Mouse (Mus musculus) heart, adult 8-10 months (tissue): ENCODE measurements at regions not wholly inside any gene's neighbourhood (a gene's known extent, or its start where the extent isn't known, plus 50 kb on each side); places are given as distances from the start of the nearest gene placed in this dataset.

Experiments used
- DNase-seq: peaks from one replicate; pipeline ENCODE4 v3.0.0; 2022; ENCODE audit warnings: low spot score

GRCm38 (mm10) chr3:149993199-149993598 is 1002.8 kb upstream of the Adgrl2 start:
- no peak for DNase-seq

DNA sequence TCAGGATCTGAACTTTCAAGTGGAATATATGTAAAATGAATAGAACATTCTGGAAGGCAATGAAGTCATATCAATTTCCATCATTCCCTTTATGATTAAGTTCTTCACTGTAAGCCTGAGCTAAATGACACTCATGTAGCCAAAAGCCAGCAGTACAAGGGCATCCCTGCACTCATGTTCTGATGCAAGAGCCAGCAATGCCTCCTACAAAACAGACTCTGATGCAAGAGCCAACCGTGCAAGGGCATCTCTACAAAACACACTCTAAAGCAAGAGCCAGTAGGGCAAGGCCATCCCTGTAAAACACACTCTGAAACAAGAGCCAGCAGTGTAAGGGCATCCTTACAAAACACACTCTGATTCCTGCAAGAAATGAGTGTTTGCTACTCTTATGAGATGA is 997.4 kb upstream of the Adgrl2 start:
- no peak for DNase-seq

- DNase-seq = no peak
Measured at GRCm38 (mm10) chr3:149956993-149957392, 966.6 kb upstream of the Adgrl2 start.

DNA sequence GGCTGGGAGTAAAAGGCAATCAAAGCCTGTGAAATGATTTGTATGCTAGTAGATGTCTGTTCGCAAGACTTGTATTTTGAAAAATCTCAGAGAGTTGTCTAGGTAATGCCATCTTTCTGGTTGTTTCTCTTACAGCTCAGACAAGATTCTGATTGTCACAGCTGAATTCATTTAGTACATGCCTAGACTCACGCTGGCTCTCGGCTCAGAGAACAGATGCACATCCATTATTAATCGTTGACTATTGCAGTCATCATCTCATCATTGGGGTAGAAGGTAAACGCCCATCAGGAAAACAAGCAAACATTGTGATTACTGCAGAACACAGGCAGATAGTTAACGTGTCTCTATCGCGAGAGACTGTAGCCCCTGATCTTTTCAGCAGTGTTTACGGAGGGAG is 945.8 kb upstream of the Adgrl2 start:
- DNase-seq = no peak

GRCm38 (mm10) chr3:149934832-149935231 is 944.5 kb upstream of the Adgrl2 start:
- no peak for DNase-seq

- no peak for DNase-seq
Measured at GRCm38 (mm10) chr3:149928456-149929360, 938.4 kb upstream of the Adgrl2 start.

DNA sequence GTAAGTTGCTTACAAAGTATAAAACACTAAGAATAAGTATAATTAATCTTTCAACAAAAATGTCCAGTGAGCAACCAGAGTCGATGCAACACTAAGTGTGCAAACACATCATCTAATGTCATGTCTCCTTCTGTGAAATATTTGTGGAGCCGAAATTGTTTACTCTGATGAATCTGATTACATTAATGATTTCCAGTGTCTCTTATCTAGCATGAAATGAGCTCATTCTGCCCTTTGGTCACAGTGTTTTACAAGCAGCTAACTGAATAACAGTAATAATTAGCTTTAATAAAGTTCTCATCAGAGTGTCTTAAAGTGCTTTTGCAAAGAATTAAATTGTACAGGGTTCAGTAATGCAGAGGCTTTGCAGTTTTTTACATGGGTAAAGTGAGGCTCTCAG is 929.9 kb upstream of the Adgrl2 start:
- DNase-seq = no peak

GRCm38 (mm10) chr3:149918201-149918600 is 927.8 kb upstream of the Adgrl2 start:
- no peak for DNase-seq

DNA sequence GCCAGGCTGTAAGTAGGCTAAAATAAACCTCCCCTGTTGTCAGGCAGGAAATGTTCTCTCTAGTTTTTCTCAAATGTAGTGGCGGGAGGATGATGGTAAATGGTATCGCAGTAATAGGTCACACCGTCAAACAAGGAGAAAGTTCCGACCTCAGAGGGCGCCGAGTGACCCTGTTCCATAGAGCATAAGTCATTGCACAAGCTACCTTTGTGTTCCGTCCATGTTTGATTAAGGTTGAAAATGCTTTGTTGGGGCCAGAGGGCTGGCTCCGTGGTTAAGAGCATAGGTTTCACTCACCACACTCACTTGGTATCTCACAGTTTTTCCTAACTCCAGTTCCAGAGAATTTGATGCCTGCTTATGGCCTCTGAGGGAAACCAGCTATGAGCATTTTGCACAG is 920.4 kb upstream of the Adgrl2 start:
- DNase-seq = no peak

DNA sequence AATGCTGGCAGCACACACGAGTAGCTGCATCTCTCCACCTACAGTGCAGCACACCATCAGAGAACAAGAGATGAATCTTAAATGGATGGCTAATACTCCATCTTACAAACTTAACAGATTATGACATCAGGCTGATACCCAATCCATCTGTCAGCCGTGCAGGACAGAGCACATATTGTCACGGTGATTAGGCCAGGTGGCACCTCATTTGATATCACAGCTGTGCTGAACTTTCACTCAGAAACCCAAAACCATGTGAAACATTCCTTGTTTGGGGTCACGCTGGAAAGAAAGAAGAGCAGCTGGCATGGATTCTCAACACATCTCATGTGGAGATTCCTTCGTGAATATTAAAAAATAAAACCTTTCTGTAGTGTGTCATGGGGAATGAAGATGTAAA is 911.4 kb upstream of the Adgrl2 start:
- no peak for DNase-seq

DNA sequence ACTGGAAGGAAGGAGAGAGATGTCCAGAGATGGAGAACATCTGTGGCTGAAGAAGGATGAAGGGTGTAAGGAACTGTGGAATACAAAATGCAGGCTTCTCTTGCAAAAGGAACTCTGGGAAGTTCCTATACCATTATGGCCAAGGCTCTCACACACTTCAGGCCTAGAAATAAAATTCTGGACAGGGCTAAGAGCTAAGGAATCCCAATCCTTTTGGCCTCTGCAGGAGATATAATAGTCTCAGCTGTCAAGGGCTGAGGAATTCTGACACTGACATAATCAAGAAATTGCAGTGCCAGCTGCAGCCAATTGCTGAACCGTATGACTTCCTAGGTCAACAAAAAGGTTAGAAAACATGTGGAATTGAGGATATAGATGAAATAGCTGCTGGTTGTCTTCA is 886.2 kb upstream of the Adgrl2 start:
- DNase-seq = no peak

- no peak for DNase-seq
Measured at GRCm38 (mm10) chr3:149865945-149866344, 875.6 kb upstream of the Adgrl2 start.

DNA sequence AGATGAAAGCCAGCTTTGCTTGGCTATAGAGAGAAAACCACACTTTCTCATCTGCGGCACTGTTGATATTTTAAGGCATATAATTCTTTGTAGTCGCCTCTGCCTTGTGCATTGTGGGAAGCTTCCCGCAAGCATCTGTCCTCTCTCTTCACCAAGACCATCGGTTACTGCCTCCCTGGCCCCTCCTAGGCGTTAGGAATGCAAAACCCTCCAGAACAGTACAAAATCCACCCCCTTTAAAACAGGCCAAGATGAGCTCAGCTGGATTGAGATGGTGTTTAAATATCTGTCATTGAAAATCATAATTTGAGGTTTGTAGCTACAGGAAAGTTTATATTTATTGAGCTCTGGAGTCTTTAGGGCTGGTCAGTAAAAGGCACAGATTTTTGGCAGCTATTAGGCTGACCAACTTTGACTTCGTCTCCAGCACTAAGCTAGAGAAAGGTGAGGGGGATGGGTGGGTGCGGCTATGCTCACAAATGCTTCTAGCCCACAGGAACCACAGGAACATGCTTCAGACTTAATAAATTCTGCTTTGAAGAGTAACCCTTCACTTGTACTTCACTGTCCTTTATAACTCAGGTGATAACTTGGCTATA is 856.7 kb upstream of the Adgrl2 start:
- DNase-seq = no peak

DNA sequence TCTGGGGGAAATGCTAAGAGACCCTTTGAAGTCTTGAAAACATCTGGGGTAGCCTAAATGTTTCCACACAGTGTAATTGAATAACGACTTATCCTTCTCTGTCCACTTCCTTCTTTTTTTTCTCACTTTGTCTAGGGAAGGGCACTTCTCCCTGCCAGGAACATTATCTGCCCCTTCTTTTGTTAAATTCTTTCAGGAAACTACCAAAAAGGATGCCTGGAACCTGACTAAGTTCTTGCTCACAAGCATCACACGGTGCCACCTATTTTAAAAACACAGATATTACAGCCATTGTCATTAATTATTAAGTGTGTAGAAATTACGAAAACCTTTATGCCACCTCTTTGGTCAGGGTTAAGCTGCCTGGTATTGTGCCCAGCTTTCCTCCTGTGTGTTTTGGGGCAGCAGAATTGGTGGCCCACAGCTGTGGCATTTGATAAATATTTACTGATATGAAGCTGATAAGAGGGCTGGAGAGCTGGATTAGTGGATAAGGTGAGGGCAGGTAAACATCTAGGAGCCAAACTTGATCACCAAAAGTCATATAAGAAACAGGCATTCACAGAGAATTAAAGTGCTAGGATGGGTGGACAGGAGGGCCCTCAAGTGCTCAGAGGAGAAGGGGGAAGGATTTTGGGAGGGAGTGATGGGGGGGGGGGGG is 855.6 kb upstream of the Adgrl2 start:
- no peak for DNase-seq

DNA sequence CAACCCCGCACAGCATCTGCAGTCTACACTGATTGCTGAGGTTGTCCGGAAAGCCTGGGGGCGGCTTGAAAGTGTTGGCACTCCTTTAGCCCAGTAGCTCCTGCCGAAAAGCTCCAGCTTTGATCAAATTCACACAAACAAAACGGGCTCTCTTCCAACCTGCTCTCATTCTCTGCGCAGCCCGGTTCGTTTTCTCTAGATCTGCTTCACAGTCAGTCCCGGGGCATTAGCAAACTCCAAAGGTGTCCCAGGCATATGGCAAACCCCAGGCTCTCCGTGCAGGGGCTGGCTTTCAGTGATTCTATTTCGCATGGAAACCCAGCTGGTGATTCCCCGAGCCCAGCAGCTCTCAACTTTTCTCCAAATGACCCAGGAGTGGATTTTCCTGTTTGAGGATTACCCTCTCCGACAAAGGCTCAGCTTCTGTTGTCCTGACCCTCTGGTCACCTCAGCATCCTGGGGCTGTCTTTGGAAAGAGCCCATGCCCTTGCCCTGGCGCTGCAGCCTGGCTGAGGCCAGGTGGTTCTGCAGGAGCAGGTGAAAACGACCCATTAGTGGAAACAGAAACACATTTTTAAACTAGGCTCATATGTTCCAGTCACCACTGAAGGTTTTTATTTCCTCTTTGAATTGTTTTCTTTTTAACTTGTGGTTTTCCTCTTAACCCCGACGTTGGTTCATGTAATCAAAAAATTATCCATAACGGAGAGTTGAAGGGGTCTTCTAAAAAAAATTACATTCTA is 854.9 kb upstream of the Adgrl2 start:
- no peak for DNase-seq

DNA sequence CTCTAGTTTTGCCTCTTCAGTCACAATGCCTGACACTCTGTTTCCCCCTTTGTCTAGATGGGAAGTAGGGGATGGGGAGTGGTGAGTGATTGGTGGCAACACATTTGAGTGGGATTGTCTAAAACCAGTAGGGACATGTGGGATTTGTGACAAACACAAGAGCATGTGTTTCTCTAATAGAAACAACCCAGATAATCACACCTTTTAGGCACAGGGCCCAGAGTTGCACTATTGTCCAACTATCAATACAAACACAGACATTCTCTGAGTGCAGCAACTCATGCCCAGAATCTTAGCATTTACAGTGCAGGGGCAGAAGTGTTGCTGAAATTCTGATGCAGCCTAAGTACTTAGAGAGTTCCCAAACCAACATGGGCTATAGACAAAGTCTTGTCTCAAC is 847.6 kb upstream of the Adgrl2 start:
- DNase-seq = no peak

DNA sequence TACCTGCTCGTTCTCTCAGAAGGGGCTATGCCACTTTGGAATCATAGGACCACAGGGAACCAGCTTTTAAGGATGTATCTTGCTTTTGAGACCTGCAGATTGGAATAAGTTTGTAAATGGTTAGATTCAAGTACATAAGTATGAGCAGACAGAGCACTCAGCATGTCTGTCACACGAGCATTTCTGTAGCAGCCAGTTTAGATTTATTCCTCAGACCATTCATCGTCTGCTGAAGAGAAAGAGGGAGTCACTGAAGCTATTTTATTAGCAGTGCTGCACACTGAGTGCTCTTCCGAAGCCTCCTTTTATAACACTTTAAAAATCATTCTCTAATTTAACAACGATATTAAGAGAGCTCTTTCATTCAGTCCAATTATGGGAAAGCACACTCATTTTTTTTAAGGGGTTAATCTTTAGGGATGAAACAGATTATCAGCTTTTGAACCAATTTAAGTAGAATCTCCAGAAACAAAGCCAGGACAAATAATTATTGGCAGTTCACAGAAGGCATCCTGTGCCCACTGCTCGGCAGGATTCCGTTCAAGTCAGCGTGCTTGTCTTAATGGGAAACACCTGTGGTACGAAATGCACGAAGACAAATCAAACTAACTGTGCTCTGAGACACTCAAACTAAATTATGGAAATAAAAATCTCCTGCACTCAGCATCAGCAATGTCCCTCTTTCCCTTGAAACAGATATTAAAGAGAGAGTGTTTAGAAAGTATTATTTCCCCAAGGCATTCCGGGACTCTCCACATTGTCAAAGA is 846.3 kb upstream of the Adgrl2 start:
- no peak for DNase-seq

DNA sequence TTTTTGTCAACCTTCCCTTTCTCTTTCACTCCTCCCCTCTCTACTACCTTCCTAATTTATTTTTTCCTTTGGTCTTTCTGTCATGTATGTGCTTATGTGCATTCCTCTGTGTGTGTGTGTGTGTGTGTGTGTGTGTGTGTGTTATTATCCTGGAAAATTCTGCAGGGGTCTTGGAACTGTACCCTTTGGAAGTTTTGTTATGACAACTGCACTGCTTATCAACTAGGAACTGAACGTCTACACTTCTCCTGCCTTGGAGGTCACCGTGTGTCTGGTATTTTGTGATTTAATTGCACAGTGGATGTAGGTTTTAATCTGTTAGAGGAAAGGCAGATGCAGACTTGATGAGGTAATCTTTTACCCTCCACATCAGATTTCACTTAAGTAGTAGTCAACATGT is 836.8 kb upstream of the Adgrl2 start:
- no peak for DNase-seq

DNA sequence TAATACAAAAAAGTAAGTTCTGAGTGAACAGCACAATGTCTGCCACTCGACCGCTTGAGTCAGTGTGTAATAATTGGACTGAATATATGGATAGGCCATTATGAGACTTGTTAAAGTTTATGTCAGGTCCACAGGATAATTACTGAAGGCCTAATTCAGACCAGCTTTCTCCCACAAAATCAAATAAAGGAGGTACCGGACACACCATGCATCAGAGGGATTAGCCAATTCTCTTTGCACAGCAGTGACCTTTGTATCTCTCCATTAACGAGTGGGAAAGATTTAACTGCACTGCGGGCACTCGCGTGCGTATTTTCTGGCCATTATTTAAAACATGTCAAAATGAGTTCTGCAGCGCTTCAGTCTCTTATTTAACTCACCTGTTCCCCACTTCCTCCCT is 836.4 kb upstream of the Adgrl2 start:
- no peak for DNase-seq

- DNase-seq = no peak
Measured at GRCm38 (mm10) chr3:149820670-149821069, 830.3 kb upstream of the Adgrl2 start.

DNA sequence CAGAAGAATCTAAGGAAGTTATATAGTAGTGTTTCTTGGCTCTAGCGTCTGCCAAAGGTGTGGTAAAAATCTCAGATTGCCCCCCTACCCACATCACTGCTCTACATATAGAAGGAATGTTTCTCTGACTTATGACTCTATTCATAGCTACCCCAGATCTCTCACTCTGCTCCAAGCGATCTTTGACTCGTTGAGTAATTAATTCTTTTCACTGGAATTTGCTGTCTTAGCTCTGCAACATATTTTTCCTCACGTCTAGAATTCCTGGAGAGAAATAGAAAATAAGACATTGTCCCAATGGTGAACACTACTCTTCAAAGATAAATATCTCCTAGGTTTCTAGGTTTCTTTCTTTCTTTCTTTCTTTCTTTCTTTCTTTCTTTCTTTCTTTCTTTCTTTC is 829.5 kb upstream of the Adgrl2 start:
- no peak for DNase-seq
